Mouse (Mus musculus): Measurements from ENCODE around the gene Pdzph1. TPM values are rescaled to one million over a fixed set of nuclear protein-coding genes. Genes with fewer than 3 reads are reported as not detected.

Pdzph1 gene
- total RNA-seq, 2 experiments from 2014 or later, result 7.4 to 7.8 TPM

GRCm38 (mm10) chr17:58923901-58924476 is 67.2 kb downstream of the Pdzph1 start:
- intact Hi-C loops (cut with DNase I), result no loop called here
- DNase-seq (ENCODE audit: low spot score in 2 of 2), result no peak

- intact Hi-C loops (cut with DNase I), result no loop called here
- DNase-seq (ENCODE audit: low spot score in 2 of 2), result no peak
Measured at GRCm38 (mm10) chr17:58923316-58923866, 67.8 kb downstream of the Pdzph1 start.

- intact Hi-C loops (cut with DNase I), result no loop called here
- no peak for DNase-seq (ENCODE audit: low spot score in 2 of 2)
Measured at GRCm38 (mm10) chr17:58922821-58923220, 68.4 kb downstream of the Pdzph1 start.

GRCm38 (mm10) chr17:58919927-58920326 is 71.2 kb downstream of the Pdzph1 start:
- intact Hi-C loops (cut with DNase I), result no loop called here
- DNase-seq (ENCODE audit: low spot score in 2 of 2), result no peak

- intact Hi-C loops (cut with DNase I), result no loop called here
- peak; percentile 38 to 65 for DNase-seq (ENCODE audit: low spot score in 2 of 2)
Measured at GRCm38 (mm10) chr17:58919061-58919460, 72.1 kb downstream of the Pdzph1 start.

- DNase-seq (ENCODE audit: low spot score in 2 of 2), result no peak
- intact Hi-C loops (cut with DNase I), result no loop called here
Measured at GRCm38 (mm10) chr17:58918539-58918938, 72.6 kb downstream of the Pdzph1 start.

- DNase-seq (ENCODE audit: low spot score in 2 of 2), result no peak
- intact Hi-C loops (cut with DNase I), result no loop called here
Measured at GRCm38 (mm10) chr17:58911564-58911963, 79.6 kb downstream of the Pdzph1 start.

GRCm38 (mm10) chr17:58909061-58909661 is 82.0 kb downstream of the Pdzph1 start:
- intact Hi-C loops (cut with DNase I), result loop anchor here (10.0 kb wide), 2 partner anchors 324 to 1134 kb away; no protein-coding TSS in a partner anchor
- peak; percentile 32 to 80 for DNase-seq (ENCODE audit: low spot score in 2 of 2)

GRCm38 (mm10) chr17:58906001-58906400 is 85.2 kb downstream of the Pdzph1 start:
- intact Hi-C loops (cut with DNase I), result loop anchor here (10.0 kb wide), 2 partner anchors 321 to 1131 kb away; no protein-coding TSS in a partner anchor
- DNase-seq (ENCODE audit: low spot score in 2 of 2), result peak in 1 of 2 experiments; percentile 28

- DNase-seq (ENCODE audit: low spot score in 2 of 2), result no peak
- intact Hi-C loops (cut with DNase I), result no loop called here
Measured at GRCm38 (mm10) chr17:58891488-58892210, 99.5 kb downstream of the Pdzph1 start.

GRCm38 (mm10) chr17:58889905-58890645 is 101.1 kb downstream of the Pdzph1 start:
- no peak for DNase-seq (ENCODE audit: low spot score in 2 of 2)
- intact Hi-C loops (cut with DNase I), result no loop called here

GRCm38 (mm10) chr17:58884393-58884792 is 106.8 kb downstream of the Pdzph1 start:
- intact Hi-C loops (cut with DNase I), result no loop called here
- no peak for DNase-seq (ENCODE audit: low spot score in 2 of 2)

GRCm38 (mm10) chr17:58873356-58873755 is 117.8 kb downstream of the Pdzph1 start:
- no peak for DNase-seq (ENCODE audit: low spot score in 2 of 2)
- intact Hi-C loops (cut with DNase I), result no loop called here

GRCm38 (mm10) chr17:58870795-58871194 is 120.4 kb downstream of the Pdzph1 start:
- peak; percentile 15 to 35 for DNase-seq (ENCODE audit: low spot score in 2 of 2)
- intact Hi-C loops (cut with DNase I), result loop anchor here (2.0 kb wide), 1 partner anchor 280 kb away; no protein-coding TSS in a partner anchor

Other genes with a start within 250 kb of the Pdzph1 start
- 10 to 100 TPM in 1 of 2 experiments, 1 to 10 TPM in 1; 7.5 to 10.9 TPM for gene Nudt12, start 22.0 kb upstream of the Pdzph1 start, total RNA-seq (2021)